ENCODE assay signal across 7 mouse cellular contexts in genomic region chr13:28786629-28787330, GRCm38 (mm10).
DNase-seq lines count a peak whose midpoint lies in the region; ATAC-seq lines count a peak whose summit lies in the region.

No protein-coding gene starts in this region.

- H3K4me2 ChIP-seq in hindbrain, embryonic 15.5 days, result no peak overlapping the region

- 23% methylated on average over 9 of the region's 9 CpGs for WGBS in hindbrain, embryonic 15.5 days
- WGBS in midbrain, embryonic 10.5 days, result 19% methylated on average over 9 of the region's 9 CpGs

- peak overlapping the region; percentile 47; the same call in 1 of the 2 replicates for H3K27ac ChIP-seq in hindbrain, embryonic 15.5 days (replicated peaks)
- peak overlapping the region; percentile 85 for H3K27ac ChIP-seq in midbrain, embryonic 10.5 days (replicated peaks)

- H3K4me3 ChIP-seq in hindbrain, embryonic 15.5 days, result no peak overlapping the region
- peak overlapping the region; percentile 36; the same call in 1 of the 2 replicates for H3K4me3 ChIP-seq in midbrain, embryonic 10.5 days

- no peaks in the 10 kb centered on the region for H3K9me3 ChIP-seq in hindbrain, embryonic 15.5 days
- H3K9me3 ChIP-seq in midbrain, embryonic 10.5 days (replicated peaks), result no peaks in the 10 kb centered on the region

- DNase-seq in adipocyte (ENCODE audit: low spot score), result peak; percentile 30
- peak; percentile 58 for DNase-seq in embryo, embryonic 10.5 days (ENCODE audit: low spot score)
- DNase-seq in midbrain, embryonic 10.5 days (ENCODE audit: low spot score), result peak; percentile 60
- no peak for DNase-seq in heart, postnatal 14 days
- no peak for DNase-seq in heart, postnatal 36 days

- H3K27me3 ChIP-seq in hindbrain, embryonic 15.5 days, result no peaks in the 10 kb centered on the region
- no peaks in the 10 kb centered on the region for H3K27me3 ChIP-seq in midbrain, embryonic 10.5 days (ENCODE audit: low read depth, poor library complexity, severe bottlenecking)

- no peaks in the 10 kb centered on the region for H3K36me3 ChIP-seq in hindbrain, embryonic 15.5 days
- no peaks in the 10 kb centered on the region for H3K36me3 ChIP-seq in midbrain, embryonic 10.5 days

- H3K4me1 ChIP-seq in hindbrain, embryonic 15.5 days (replicated peaks), result peaks cover 32% of the 10 kb centered on the region
- H3K4me1 ChIP-seq in midbrain, embryonic 10.5 days, result peaks cover 88% of the 10 kb centered on the region

- intact Hi-C loops in heart, postnatal 14 days (cut with DNase I), result no loop called here
- intact Hi-C loops in heart, postnatal 36 days (cut with DNase I), result no loop called here

- peak; percentile 72 for ATAC-seq in hindbrain, embryonic 15.5 days (ENCODE audit: low FRiP score, low read depth)
- no peak for ATAC-seq in activated CD4-positive, CD25-positive, alpha-beta regulatory T cell, adult 4 months

- H3K9ac ChIP-seq in hindbrain, embryonic 15.5 days, result no peak overlapping the region

Comparison
In these comparisons a context has a peak if more than half of its experiments do, and no peak if none do; other contexts are left out.
1. DNase-seq: peak in adipocyte (single experiment), embryo, embryonic 10.5 days (single experiment) and midbrain, embryonic 10.5 days (single experiment); none in heart, postnatal 14 days (0 of 2) and heart, postnatal 36 days (0 of 2).